Mouse (Mus musculus) C2C12 (cell line): ENCODE data around the gene Bmp7. TPM values are rescaled to one million over a fixed set of nuclear protein-coding genes. Genes with fewer than 3 reads are reported as not detected.

Experiments
- H3K27me3 ChIP-seq: one replicate; pipeline ENCODE4 v1.6.1; 2011; ENCODE audit not compliant: control insufficient read depth, insufficient read depth, insufficient read length
- H3K36me3 ChIP-seq: one replicate; pipeline ENCODE4 v1.6.1; 2011; ENCODE audit not compliant: control insufficient read depth, insufficient read depth
- H3K4me3 ChIP-seq: one replicate; pipeline ENCODE4 v1.5.1; 2011; ENCODE audit warnings: mild to moderate bottlenecking, control low read depth; ENCODE audit not compliant: poor library complexity, insufficient read depth, severe bottlenecking
- H3K79me2 ChIP-seq: one replicate; pipeline ENCODE4 v1.6.1; 2011; ENCODE audit not compliant: control insufficient read depth, insufficient read depth
- H3K79me3 ChIP-seq: one replicate; pipeline ENCODE4 v1.6.1; 2011; ENCODE audit warnings: low read depth, control low read depth
- H3ac ChIP-seq: one replicate; pipeline ENCODE3; 2011; ENCODE audit warnings: low read depth; ENCODE audit not compliant: control insufficient read depth, insufficient read length
- CEBPB ChIP-seq: IDR thresholded peaks from one replicate; pipeline ENCODE4 v1.6.1; 2011; ENCODE audit warnings: low read depth, mild to moderate bottlenecking, control low read depth, moderate library complexity
- CTCF ChIP-seq: IDR thresholded peaks from one replicate; pipeline ENCODE4 v1.5.1; 2011; ENCODE audit not compliant: control insufficient read depth, insufficient read depth, insufficient read length
- FOSL1 ChIP-seq: IDR thresholded peaks from one replicate; pipeline ENCODE4 v1.8.0; 2011; ENCODE audit warnings: mild to moderate bottlenecking, low read length; ENCODE audit not compliant: poor library complexity, insufficient read depth, severe bottlenecking
- MAX ChIP-seq: IDR thresholded peaks from one replicate; pipeline ENCODE4 v1.6.1; 2011; ENCODE audit warnings: mild to moderate bottlenecking, control low read depth
- MYOD1 ChIP-seq: IDR thresholded peaks from one replicate; pipeline ENCODE4 v1.6.1; 2011; ENCODE audit warnings: low read depth; ENCODE audit not compliant: control insufficient read depth, insufficient read length
- MYOG ChIP-seq: IDR thresholded peaks from one replicate; pipeline ENCODE4 v1.6.1; 2011; ENCODE audit not compliant: control insufficient read depth, insufficient read length; ENCODE audit errors: extremely low read depth
- USF1 ChIP-seq: IDR thresholded peaks from one replicate; pipeline ENCODE4 v1.6.1; 2011; ENCODE audit warnings: low read depth, mild to moderate bottlenecking, control low read depth, moderate library complexity
- polyA plus RNA-seq: library from polyadenylated mRNA; unstranded; fragments of >200 nt; fragmentation: generic; extraction: Trizol; gene quantifications from one replicate; pipeline ENCODE4 v1.2.1, GENCODE M21; 2012; ENCODE audit warnings: missing spikeins

Bmp7 gene
- polyA plus RNA-seq, 1 experiment = 0.01 TPM

DNA sequence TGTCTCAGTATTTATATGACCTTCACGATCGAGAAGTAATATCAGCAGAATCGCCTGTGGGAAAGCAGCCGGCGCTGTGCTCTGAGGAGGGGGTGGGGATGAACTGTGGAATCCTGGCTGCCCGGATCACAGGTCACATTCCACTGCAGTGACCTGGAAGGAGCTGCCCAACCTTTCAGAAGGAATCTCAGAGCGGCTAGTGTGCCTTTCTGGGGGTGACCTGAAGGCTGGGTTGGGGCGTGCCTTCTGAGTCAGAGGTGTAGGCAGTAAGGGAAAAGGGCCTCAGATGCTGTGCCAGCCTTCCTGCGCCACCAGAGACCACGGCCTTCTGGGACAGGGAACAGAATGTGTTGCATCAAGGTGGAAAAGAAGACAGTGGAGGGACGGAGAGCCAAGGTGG lies 25.1 kb upstream of the Bmp7 start:
- Histone ChIP-seq H3K79me3 (no peaks in the 10 kb centered on the region), H3K27me3 (peaks cover 7% of the 10 kb centered on the region), H3K4me3 (no peak overlapping the region), H3K36me3 (no peaks in the 10 kb centered on the region), H3K79me2 (no peaks in the 10 kb centered on the region), H3ac (no peak overlapping the region)
- TF ChIP-seq MYOD1 (no peak), USF1 (no peak), MYOG (no peak), CEBPB (no peak), MAX (no peak), CTCF (no peak), FOSL1 (no peak)

DNA sequence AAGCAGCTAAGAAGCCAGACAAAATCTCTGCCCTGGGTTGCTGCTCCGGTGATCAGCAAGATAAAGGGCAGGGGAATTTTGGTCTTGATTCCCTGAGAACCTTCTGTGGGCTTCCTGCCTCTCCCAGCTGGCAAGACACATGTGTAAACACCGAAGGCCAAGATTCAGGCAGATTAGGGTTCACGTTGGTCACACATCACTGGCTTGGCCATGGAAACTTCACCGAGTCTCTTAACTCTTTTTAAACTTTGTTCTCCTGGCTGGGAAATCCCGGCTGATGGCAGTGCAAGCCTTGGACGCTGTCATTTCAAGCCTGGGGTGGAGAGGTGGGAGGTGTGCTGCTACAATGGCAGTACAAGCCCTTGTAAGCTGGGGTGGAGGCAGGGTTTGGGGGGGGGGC lies 21.1 kb upstream of the Bmp7 start:
- Histone ChIP-seq H3K4me3 (no peak overlapping the region), H3ac (no peak overlapping the region), H3K79me3 (no peaks in the 10 kb centered on the region), H3K36me3 (no peaks in the 10 kb centered on the region), H3K79me2 (no peaks in the 10 kb centered on the region), H3K27me3 (peaks cover 7% of the 10 kb centered on the region)
- TF ChIP-seq FOSL1 = no peak
- no peak for TF ChIP-seq CEBPB
- no peak for TF ChIP-seq MYOD1
- TF ChIP-seq USF1 = no peak
- TF ChIP-seq MYOG = no peak
- TF ChIP-seq MAX = no peak
- no peak for TF ChIP-seq CTCF

DNA sequence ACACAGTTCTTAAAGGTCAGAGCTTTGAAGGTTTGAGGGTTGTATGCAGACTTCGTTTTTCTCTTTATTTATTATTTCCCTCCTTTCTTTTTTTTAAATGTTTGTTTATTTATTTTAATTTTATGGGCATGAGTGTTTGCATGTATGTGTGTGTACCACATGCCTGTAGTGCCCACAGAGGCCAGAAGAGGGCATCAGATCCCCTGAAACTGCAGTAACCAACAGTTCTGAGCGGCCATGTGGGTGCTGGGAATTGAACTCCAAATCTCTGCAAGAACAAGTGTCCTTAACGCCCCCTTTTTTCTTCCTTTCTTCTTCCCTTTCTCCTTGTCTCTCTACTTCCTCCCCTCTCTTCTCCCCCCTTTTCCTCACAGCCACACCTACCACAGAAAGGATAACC lies 20.2 kb upstream of the Bmp7 start:
- no peak overlapping the region for H3K4me3 ChIP-seq
- no peaks in the 10 kb centered on the region for H3K79me3 ChIP-seq
- TF ChIP-seq USF1 (no peak), MAX (no peak), CTCF (no peak), MYOG (no peak), MYOD1 (no peak), CEBPB (no peak), FOSL1 (no peak)
- no peak overlapping the region for H3ac ChIP-seq
- H3K36me3 ChIP-seq = no peaks in the 10 kb centered on the region
- no peaks in the 10 kb centered on the region for H3K79me2 ChIP-seq
- peaks cover 7% of the 10 kb centered on the region for H3K27me3 ChIP-seq

DNA sequence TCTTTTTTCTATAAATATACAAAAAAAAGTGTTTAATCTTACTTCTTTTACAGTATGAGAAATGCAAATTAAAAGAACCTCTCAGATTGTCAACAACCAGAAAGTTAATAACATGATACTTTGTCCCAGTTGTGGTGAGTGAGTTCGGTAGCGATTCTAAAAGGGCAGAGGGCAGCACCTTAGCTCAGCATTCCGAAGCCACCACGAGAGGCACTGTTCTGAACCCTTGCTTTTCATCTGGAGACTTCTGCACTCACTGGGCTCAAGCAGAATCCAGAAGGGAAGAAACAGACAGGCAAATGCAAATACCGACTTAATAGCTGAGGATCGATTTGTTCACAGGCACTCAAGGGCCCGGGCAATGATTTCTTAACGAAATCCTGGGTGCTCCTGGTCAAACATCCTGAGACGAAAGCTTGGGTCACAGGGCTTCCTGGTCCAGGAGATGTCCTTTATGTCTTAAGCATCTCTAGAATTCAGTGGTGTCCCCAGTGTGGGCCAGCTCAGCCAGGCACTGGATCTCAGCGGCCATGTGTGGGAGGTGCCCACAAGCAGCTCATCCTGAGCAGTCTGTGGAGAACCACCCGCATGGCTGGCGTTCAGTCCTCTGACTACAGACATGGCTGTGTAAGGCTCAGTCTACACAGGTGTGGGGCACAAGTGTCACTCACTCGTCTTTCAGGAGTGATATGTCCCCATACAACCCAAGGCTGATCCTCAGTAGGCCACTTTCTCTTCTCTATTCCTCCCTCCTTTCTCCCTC lies 19.1 kb upstream of the Bmp7 start:
- no peak overlapping the region for H3K4me3 ChIP-seq
- no peak overlapping the region for H3ac ChIP-seq
- TF ChIP-seq FOSL1 (no peak), CTCF (no peak), MYOG (no peak), USF1 (no peak), MYOD1 (no peak), CEBPB (no peak), MAX (no peak)
- no peaks in the 10 kb centered on the region for H3K36me3 ChIP-seq
- H3K79me3 ChIP-seq = no peaks in the 10 kb centered on the region
- H3K79me2 ChIP-seq = no peaks in the 10 kb centered on the region
- peaks cover 4% of the 10 kb centered on the region for H3K27me3 ChIP-seq

DNA sequence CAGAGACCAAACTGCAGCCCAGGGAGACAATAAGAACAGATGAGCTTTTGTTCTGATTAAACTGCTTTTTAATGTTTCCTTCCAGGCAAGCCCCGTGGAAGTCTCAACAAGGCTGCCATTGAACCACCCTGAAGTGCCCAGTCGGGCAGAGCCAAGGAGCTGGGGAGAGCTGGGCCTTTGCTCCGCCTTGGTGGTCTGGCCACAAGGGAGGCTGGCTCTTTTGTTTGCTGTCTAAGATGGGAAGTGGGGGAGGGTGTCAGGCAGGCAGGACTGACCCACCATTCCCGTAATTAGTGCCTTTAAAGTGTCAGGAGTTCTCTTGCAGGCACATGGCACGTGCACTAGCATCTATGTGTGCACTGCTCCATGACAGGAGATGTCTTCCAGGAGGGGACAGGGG lies 18.5 kb upstream of the Bmp7 start:
- Histone ChIP-seq H3K36me3 (no peaks in the 10 kb centered on the region), H3K79me2 (no peaks in the 10 kb centered on the region), H3K4me3 (no peak overlapping the region), H3K79me3 (no peaks in the 10 kb centered on the region), H3K27me3 (no peaks in the 10 kb centered on the region), H3ac (no peak overlapping the region)
- TF ChIP-seq MYOG = no peak
- TF ChIP-seq MYOD1 = no peak
- TF ChIP-seq CTCF = no peak
- no peak for TF ChIP-seq USF1
- TF ChIP-seq FOSL1 = no peak
- no peak for TF ChIP-seq MAX
- no peak for TF ChIP-seq CEBPB

DNA sequence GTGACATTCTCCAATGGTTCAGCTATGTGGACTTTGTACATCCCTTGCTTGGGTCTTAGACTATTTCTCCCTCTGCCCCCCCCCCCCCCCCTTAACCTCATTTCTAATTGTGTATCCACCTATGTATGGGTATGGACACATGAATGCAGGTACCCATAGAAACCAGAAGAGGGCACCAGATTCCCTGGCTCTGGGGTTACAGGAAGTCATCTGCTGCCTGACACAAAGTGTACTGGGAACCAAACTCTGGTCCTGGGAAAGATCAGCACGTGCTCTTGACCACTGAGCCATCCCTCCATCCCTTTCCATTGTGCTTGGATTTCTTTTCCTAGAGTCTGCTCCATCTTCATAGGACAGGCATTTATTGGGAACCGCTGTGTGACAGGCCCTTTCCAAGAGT lies 11.9 kb upstream of the Bmp7 start:
- Histone ChIP-seq H3K36me3 (no peaks in the 10 kb centered on the region), H3K79me3 (no peaks in the 10 kb centered on the region), H3K27me3 (peaks cover 3% of the 10 kb centered on the region), H3K4me3 (no peak overlapping the region), H3ac (no peak overlapping the region), H3K79me2 (no peaks in the 10 kb centered on the region)
- TF ChIP-seq CEBPB = no peak
- no peak for TF ChIP-seq MYOG
- no peak for TF ChIP-seq CTCF
- TF ChIP-seq USF1 = no peak
- no peak for TF ChIP-seq MYOD1
- no peak for TF ChIP-seq MAX
- no peak for TF ChIP-seq FOSL1
